Mouse (Mus musculus): ENCODE measurements around the gene Mturn. TPM values are rescaled to one million over a fixed set of nuclear protein-coding genes. Genes with fewer than 3 reads are reported as not detected.

The Mturn gene
- total RNA-seq, 2 experiments from 2014 or later, result 135 to 145 TPM

GRCm38 (mm10) chr6:54726796-54727195, 45.4 kb downstream of the Mturn start:
- no peak for DNase-seq (ENCODE audit: extremely low spot score in 1 of 2, low spot score in 1 of 2)

- DNase-seq (ENCODE audit: extremely low spot score in 1 of 2, low spot score in 1 of 2), result no peak
These were observed 46.0 kb downstream of the Mturn start for GRCm38 (mm10) chr6:54727416-54727815.

- DNase-seq (ENCODE audit: extremely low spot score in 1 of 2, low spot score in 1 of 2), result no peak
These were observed 48.2 kb downstream of the Mturn start for GRCm38 (mm10) chr6:54729451-54730105.

DNA sequence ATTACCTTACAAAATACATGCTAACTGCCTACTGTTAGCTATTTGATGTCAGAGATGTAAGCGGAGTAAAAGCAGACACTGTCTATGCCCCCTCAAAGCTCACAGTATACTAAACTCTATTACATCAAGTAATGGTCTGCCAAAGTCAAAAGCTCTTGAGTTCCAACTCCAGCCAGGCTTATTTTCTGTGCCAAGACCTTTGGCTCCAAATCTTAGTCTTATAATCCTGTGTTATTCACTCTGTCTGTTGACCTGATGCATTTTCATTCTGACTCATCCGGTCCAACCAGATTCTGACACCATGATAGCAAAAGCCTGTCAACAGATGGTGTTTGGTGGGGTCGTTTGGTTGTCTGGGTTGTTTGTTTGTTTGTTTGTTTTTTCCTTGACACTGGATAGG, 50.3 kb downstream of the Mturn start:
- no peak for DNase-seq (ENCODE audit: extremely low spot score in 1 of 2, low spot score in 1 of 2)

DNA sequence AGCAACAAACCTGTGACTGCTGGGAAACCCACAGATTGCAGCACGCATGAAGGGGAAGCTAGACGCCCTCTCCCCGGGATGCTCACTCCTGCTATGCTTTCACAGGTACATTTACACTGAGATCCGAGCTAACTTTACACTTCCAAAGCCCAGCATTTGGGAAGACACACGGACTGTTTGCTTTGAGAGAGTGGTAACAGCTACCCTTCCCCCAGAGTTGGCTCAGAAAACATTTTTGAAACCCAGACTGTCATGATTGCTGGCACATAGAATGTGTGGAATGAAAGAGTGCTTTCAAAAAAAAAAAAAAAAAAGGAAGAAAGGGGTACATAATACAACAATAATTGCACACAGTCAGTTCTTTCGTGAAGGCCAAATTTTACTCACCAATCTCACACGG, 51.3 kb downstream of the Mturn start:
- DNase-seq (ENCODE audit: extremely low spot score in 1 of 2, low spot score in 1 of 2), result no peak

GRCm38 (mm10) chr6:54736126-54736525, 54.7 kb downstream of the Mturn start:
- no peak for DNase-seq (ENCODE audit: extremely low spot score in 1 of 2, low spot score in 1 of 2)

- no peak for DNase-seq (ENCODE audit: extremely low spot score in 1 of 2, low spot score in 1 of 2)
These were observed 55.8 kb downstream of the Mturn start for GRCm38 (mm10) chr6:54737255-54737654.

- DNase-seq (ENCODE audit: extremely low spot score in 1 of 2, low spot score in 1 of 2), result no peak
These were observed 56.3 kb downstream of the Mturn start for GRCm38 (mm10) chr6:54737684-54738083.

DNA sequence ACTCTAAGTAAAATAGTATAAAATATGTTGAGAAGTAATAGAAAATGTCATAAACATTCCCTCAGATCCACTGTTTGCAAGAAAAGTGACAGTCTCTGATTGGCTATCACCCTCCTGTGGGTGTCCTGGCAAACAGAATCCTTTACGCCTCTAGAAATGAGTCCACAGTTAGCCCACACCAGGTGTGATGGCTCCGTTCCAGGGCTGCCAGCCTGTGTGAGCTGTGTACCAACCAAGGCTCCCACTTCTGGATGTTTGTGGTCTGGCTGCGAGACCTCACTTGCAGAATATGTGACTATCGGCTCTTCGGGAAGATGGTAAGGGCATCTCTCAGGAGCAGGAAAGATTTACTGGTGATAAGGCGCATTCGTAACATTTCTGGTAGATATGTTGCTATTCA, 67.6 kb downstream of the Mturn start:
- no peak for DNase-seq (ENCODE audit: extremely low spot score in 1 of 2, low spot score in 1 of 2)

DNA sequence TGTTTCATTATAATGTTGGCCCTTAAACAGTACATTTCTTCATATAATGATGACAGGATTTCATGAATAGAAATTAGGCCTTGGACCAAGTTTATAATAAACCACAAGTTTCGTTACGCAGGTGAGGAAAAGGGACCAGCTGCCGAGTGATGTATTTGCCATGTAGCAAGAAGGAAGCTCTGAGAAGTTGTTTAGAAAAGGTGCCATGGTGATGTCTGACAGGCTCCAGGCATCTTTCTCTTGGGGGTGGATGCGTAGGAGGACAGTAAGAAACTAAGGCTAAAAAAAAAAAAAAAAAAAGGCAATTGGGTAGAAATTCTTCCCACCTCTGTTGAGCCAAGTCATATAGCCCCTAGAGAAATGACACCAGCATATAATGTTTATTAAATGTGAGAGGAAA, 70.2 kb downstream of the Mturn start:
- DNase-seq (ENCODE audit: extremely low spot score in 1 of 2, low spot score in 1 of 2), result no peak

GRCm38 (mm10) chr6:54752076-54752475, 70.7 kb downstream of the Mturn start:
- DNase-seq (ENCODE audit: extremely low spot score in 1 of 2, low spot score in 1 of 2), result no peak

Other genes with a start within 250 kb of the Mturn start
- 100 to 1,000 TPM; 101 to 103 TPM for gene Scrn1, start 115.1 kb upstream of the Mturn start, total RNA-seq (2021)
- 10 to 100 TPM; 11.4 to 13.7 TPM for gene Plekha8, start 86.5 kb upstream of the Mturn start, total RNA-seq (2021)
- 10 to 100 TPM; 12.1 to 12.8 TPM for gene Fkbp14, start 84.3 kb upstream of the Mturn start, total RNA-seq (2021)
- 10 to 100 TPM; 24.4 TPM for gene Znrf2, start 135.3 kb downstream of the Mturn start, total RNA-seq (2021)